Mouse (Mus musculus): ENCODE measurements around the gene Arl3.

DNA sequence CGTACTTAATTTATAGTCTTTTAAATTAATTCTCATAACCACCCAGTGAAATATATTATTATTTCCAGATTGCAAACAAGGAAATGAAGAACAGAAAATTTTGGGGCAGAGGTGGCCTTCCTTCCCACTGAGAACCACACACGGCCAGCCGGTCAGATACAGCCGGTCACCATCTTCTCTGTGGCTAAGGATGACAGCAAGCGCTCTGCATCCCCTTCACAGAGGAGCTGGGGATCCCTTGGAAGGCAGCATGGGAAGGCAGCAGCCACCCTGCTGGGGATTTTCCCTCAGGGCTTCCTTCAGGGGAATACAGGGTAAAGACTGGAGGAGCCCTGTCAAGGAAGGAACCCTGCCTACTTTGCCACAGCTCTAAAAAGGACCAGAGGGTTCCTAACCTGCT is 39.5 kb downstream of the Arl3 start:
- TF ChIP-seq POLR2A (IDR thresholded peaks at IDR 0.05; ENCODE audit: insufficient read length, low read depth) (no peak), SRF (IDR thresholded peaks at IDR 0.05; ENCODE audit: control insufficient read depth, insufficient read length, low read depth) (no peak)

All from myocyte (in vitro differentiated cells).